Mouse (Mus musculus) liver, embryonic 14.5 days (tissue): ENCODE data around the gene Mettl14. TPM values are rescaled to one million over a fixed set of nuclear protein-coding genes. Genes with fewer than 3 reads are reported as not detected.

Experiments used
- ATAC-seq: fragments of 200-750 bp; cut with Nextera tagmentation; 2 replicates; pipeline ENCODE4 v1.8.0; 2017; ENCODE audit warnings: moderate number of reproducible peaks, mild to moderate bottlenecking, moderate library complexity; ENCODE audit not compliant: insufficient read depth
- DNase-seq, 3 experiments: peaks; one replicate each; pipeline ENCODE4 v3.0.0-alpha.2; 2012 to 2013; ENCODE audit warnings: low read depth in 3 of 3, low spot score in 3 of 3
- H3K27ac ChIP-seq: fragments of 300-500 bp; sonication (generic); 2 replicates; pipeline ENCODE4 v1.5.1; 2014; ENCODE audit warnings: moderate library complexity, mild to moderate bottlenecking, control low read depth, inconsistent platforms
- H3K27me3 ChIP-seq: fragments of 300-500 bp; sonication (generic); 2 replicates; pipeline ENCODE4 v1.6.1; 2014; ENCODE audit warnings: mild to moderate bottlenecking, low read length, moderate library complexity; ENCODE audit not compliant: control insufficient read depth, insufficient read depth
- H3K36me3 ChIP-seq: fragments of 300-500 bp; sonication (generic); replicated peaks from 2 replicates; pipeline ENCODE4 v1.6.1; 2014; ENCODE audit warnings: low read depth; ENCODE audit not compliant: control insufficient read depth, insufficient read depth
- H3K4me1 ChIP-seq, 2 experiments: fragments of 200-500 bp in 1 of 2; fragments of 300-500 bp in 1 of 2; sonication (generic) in 1 of 2; replicated peaks; 2 replicates each; pipeline ENCODE4 v1.6.1; 2012 to 2014; ENCODE audit warnings: antibody characterized with exemption in 1 of 2, inconsistent platforms in 1 of 2, low read length in 1 of 2; ENCODE audit not compliant: control insufficient read depth in 2 of 2, insufficient read depth in 2 of 2
- H3K4me2 ChIP-seq: fragments of 300-500 bp; sonication (generic); 2 replicates; pipeline ENCODE4 v1.6.1; 2014; ENCODE audit warnings: low read depth, mild to moderate bottlenecking, control low read depth, moderate library complexity
- H3K4me3 ChIP-seq, 2 experiments: fragments of 200-500 bp in 1 of 2; fragments of 300-500 bp in 1 of 2; sonication (generic) in 1 of 2; 2 replicates each; pipeline ENCODE4 v1.5.1; 2012 to 2014; ENCODE audit warnings: low read depth in 2 of 2, low read length in 2 of 2, mild to moderate bottlenecking in 2 of 2, control low read depth in 1 of 2, inconsistent platforms in 1 of 2, moderate library complexity in 1 of 2; ENCODE audit not compliant: insufficient read depth in 1 of 2
- H3K9ac ChIP-seq: fragments of 300-500 bp; sonication (generic); replicated peaks from 2 replicates; pipeline ENCODE4 v1.6.1; 2014; ENCODE audit warnings: mild to moderate bottlenecking, control low read depth, moderate library complexity
- H3K9me3 ChIP-seq: fragments of 300-500 bp; sonication (generic); 2 replicates; pipeline ENCODE4 v1.6.1; 2016; ENCODE audit warnings: low read length, mixed read lengths; ENCODE audit not compliant: control insufficient read depth
- CTCF ChIP-seq: IDR thresholded peaks from 2 replicates; pipeline ENCODE4 v1.5.1; 2016; ENCODE audit warnings: antibody characterized with exemption, low read depth, control low read depth
- EP300 ChIP-seq: IDR thresholded peaks from 2 replicates; pipeline ENCODE4 v1.6.1; 2016; ENCODE audit warnings: antibody characterized with exemption, low read depth
- WGBS: fragments of 180-500 bp; shearing (Covaris S2); extraction: QIAGEN DNeasy Blood & Tissue Kit; methylation state at CpG from one replicate; pipeline ENCODE4 v1.1.7; 2014; ENCODE audit not compliant: insufficient replicate concordance; 5-methylcytosine and 5-hydroxymethylcytosine counted together
- polyA plus RNA-seq, 2 experiments: library from polyadenylated mRNA; depleted of rRNA in 1 of 2; stranded (reverse) in 1 of 2; unstranded in 1 of 2; fragments of >200 nt; fragmentation: Nextera tagmentation in 1 of 2; extraction: Ambion mirVana in 1 of 2; gene quantifications; 2 replicates each; pipeline versions ENCODE4 v1.2.1 to v1.2.3; 2012 to 2014

Mettl14 gene
- polyA plus RNA-seq, 2 experiments, result 5.6 to 5.9 TPM

- Histone ChIP-seq H3K4me2 (no peak overlapping the region), H3K36me3 (no peaks in the 10 kb centered on the region), H3K4me1 (no peaks in the 10 kb centered on the region; a peak in 1 of 4 replicates), H3K27ac (no peak overlapping the region), H3K27me3 (no peaks in the 10 kb centered on the region), H3K4me3 (no peak overlapping the region), H3K9me3 (no peaks in the 10 kb centered on the region), H3K9ac (no peak overlapping the region)
- 58% methylated on average over 6 of the region's 6 CpGs for WGBS
- ATAC-seq (no peak), DNase-seq (no peak)
- TF ChIP-seq CTCF (no peak), EP300 (no peak)
Observed at GRCm38 (mm10) chr3:123337853-123338252, 48.1 kb downstream of the Mettl14 start.

GRCm38 (mm10) chr3:123336951-123337350 is 49.0 kb downstream of the Mettl14 start:
- Histone ChIP-seq H3K4me1 (peaks cover 0 to 1% of the 10 kb centered on the region in 2 experiments; a peak in 1 of 4 replicates), H3K9ac (no peak overlapping the region), H3K4me2 (no peak overlapping the region), H3K9me3 (no peaks in the 10 kb centered on the region), H3K27me3 (no peaks in the 10 kb centered on the region), H3K4me3 (no peak overlapping the region), H3K27ac (no peak overlapping the region), H3K36me3 (no peaks in the 10 kb centered on the region)
- TF ChIP-seq CTCF, result no peak
- no peak for TF ChIP-seq EP300
- DNase-seq (no peak), ATAC-seq (no peak)
- 51% methylated on average over 5 of the region's 5 CpGs for WGBS

GRCm38 (mm10) chr3:123336455-123336854 is 49.5 kb downstream of the Mettl14 start:
- Histone ChIP-seq H3K4me3 (no peak overlapping the region), H3K9ac (no peak overlapping the region), H3K27ac (no peak overlapping the region), H3K36me3 (no peaks in the 10 kb centered on the region), H3K27me3 (no peaks in the 10 kb centered on the region), H3K4me2 (no peak overlapping the region), H3K4me1 (peaks cover 0 to 1% of the 10 kb centered on the region in 2 experiments; a peak in 1 of 4 replicates), H3K9me3 (no peaks in the 10 kb centered on the region)
- TF ChIP-seq EP300, result no peak
- WGBS, result 64% methylated on average over 7 of the region's 7 CpGs
- ATAC-seq (no peak), DNase-seq (no peak)

- Histone ChIP-seq H3K36me3 (no peaks in the 10 kb centered on the region), H3K4me3 (no peak overlapping the region), H3K9me3 (no peaks in the 10 kb centered on the region), H3K27ac (no peak overlapping the region), H3K4me1 (peaks cover 0 to 1% of the 10 kb centered on the region in 2 experiments; a peak in 1 of 4 replicates), H3K9ac (no peak overlapping the region), H3K4me2 (no peak overlapping the region), H3K27me3 (no peaks in the 10 kb centered on the region)
- 64% methylated on average over 3 of the region's 3 CpGs for WGBS
- ATAC-seq, result no peak
- DNase-seq, result no peak
- TF ChIP-seq EP300 (no peak), CTCF (no peak)
Observed at GRCm38 (mm10) chr3:123335480-123335879, 50.4 kb downstream of the Mettl14 start.

- H3K27ac ChIP-seq, result no peak overlapping the region
- H3K4me1 ChIP-seq, result peaks cover 0 to 1% of the 10 kb centered on the region in 2 experiments; a peak in 1 of 4 replicates
- ATAC-seq (no peak), DNase-seq (no peak)
- H3K9me3 ChIP-seq, result no peaks in the 10 kb centered on the region
- H3K27me3 ChIP-seq, result no peaks in the 10 kb centered on the region
- WGBS, result 37% methylated on average over 7 of the region's 7 CpGs
- H3K4me2 ChIP-seq, result no peak overlapping the region
- TF ChIP-seq EP300 (no peak), CTCF (no peak)
- no peak overlapping the region for H3K9ac ChIP-seq
- H3K36me3 ChIP-seq, result no peaks in the 10 kb centered on the region
- H3K4me3 ChIP-seq, result no peak overlapping the region
Observed at GRCm38 (mm10) chr3:123334947-123335346, 51.0 kb downstream of the Mettl14 start.
